Comparison of ENCODE assay signal across 13 mouse cellular contexts in the genomic region with DNA sequence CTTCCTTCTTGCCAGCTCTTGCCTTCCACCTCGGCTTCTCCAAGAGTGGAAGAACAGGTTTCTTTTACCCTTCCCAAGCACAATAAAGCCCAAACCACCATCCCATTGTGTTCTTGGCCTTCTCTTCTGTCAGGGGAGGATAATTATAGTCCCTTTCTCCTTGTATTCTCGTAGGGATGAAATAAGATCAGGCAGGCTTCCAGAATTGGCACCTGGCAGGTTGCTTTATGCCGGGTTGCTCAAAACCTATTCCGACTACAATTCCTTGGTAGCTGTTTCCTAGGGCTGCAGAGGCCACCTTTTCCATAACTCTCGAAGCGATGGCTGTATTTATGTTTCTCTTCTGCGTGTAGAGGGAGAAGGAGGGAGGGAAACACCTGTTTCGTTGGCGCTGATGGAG. TPM values are rescaled to one million over a fixed set of nuclear protein-coding genes. Genes with fewer than 3 reads are reported as not detected.
DNase-seq lines count a peak whose midpoint lies in the region; ATAC-seq and TF ChIP-seq lines count a peak whose summit lies in the region.
"Had no signal": no experiment of that assay in that cellular context is flagged by ENCODE, and none has a peak within 500 bp of the region (broad histone marks: within the 10 kb centered on the region; RNA-seq: fewer than 3 reads in every experiment).

No protein-coding gene starts in this region.

- H3K4me3 ChIP-seq in kidney, embryonic 16.5 days (ENCODE audit: low read length), result no peak overlapping the region
- no peak overlapping the region for H3K4me3 ChIP-seq in intestine, postnatal 0 days (ENCODE audit: low read depth, low read length)
- H3K4me3 ChIP-seq in left cerebral cortex, adult 2 months, result no peak overlapping the region
- H3K4me3 ChIP-seq: myocyte had no signal

- no peak overlapping the region for H3K4me2 ChIP-seq in kidney, embryonic 16.5 days (replicated peaks; ENCODE audit: low read depth, low read length)
- H3K4me2 ChIP-seq in intestine, postnatal 0 days (replicated peaks; ENCODE audit: low read depth), result peak overlapping the region; percentile 44

- ATAC-seq in kidney, embryonic 16.5 days (ENCODE audit: low FRiP score, low TSS enrichment), result no peak
- no peak for ATAC-seq in intestine, postnatal 0 days

- WGBS in kidney, embryonic 16.5 days, result 42% methylated on average over 9 of the region's 9 CpGs
- 41% methylated on average over 9 of the region's 9 CpGs for WGBS in intestine, postnatal 0 days

- DNase-seq in gastrocnemius, adult 18-20 months (ENCODE audit: low spot score), result peak; percentile 54
- no peak for DNase-seq in gastrocnemius, postnatal 10 days
- no peak for DNase-seq in kidney, adult 11 months
- DNase-seq in cerebellum, postnatal 10 days, result peak; percentile 35 to 51
- DNase-seq in left cerebral cortex, adult 2 months (ENCODE audit: extremely low spot score in 1 of 2, low spot score in 2 of 2), result no peak
- DNase-seq in testis, postnatal 14 days (ENCODE audit: low spot score), result no peak
- DNase-seq: left cerebral cortex, postnatal 4 days had no signal

- 0 out of 2 replicates have a peak overlapping the region, but pooled peaks have one; percentile 4 for H3K9ac ChIP-seq in kidney, embryonic 16.5 days (replicated peaks; ENCODE audit: low read length)
- H3K9ac ChIP-seq in intestine, postnatal 0 days (ENCODE audit: low read depth, low read length), result no peak overlapping the region

- no peaks in the 10 kb centered on the region for H3K36me3 ChIP-seq in kidney, embryonic 16.5 days (ENCODE audit: insufficient read depth, low read length)
- H3K36me3 ChIP-seq in intestine, postnatal 0 days (ENCODE audit: control insufficient read depth, insufficient read depth), result no peaks in the 10 kb centered on the region

- no peaks in the 10 kb centered on the region for H3K9me3 ChIP-seq in kidney, embryonic 16.5 days (ENCODE audit: low read length)
- no peaks in the 10 kb centered on the region for H3K9me3 ChIP-seq in intestine, postnatal 0 days (ENCODE audit: control insufficient read depth)

- intact Hi-C loops in left cerebral cortex, adult 2 months (cut with DNase I), result loop anchor here (5.0 kb wide), 2 partner anchors 33 to 83 kb away; partner anchors contain the start of gene Cyb5b

- H3K4me1 ChIP-seq in kidney, embryonic 16.5 days (ENCODE audit: insufficient read depth, low read length), result peaks cover 72% of the 10 kb centered on the region
- peaks cover 10% of the 10 kb centered on the region for H3K4me1 ChIP-seq in intestine, postnatal 0 days (replicated peaks; ENCODE audit: control insufficient read depth, insufficient read depth, low read length)

- H3K27me3 ChIP-seq in kidney, embryonic 16.5 days (ENCODE audit: insufficient read depth, low read length), result no peaks in the 10 kb centered on the region
- H3K27me3 ChIP-seq in intestine, postnatal 0 days (replicated peaks; ENCODE audit: control insufficient read depth, insufficient read depth, low read length), result no peaks in the 10 kb centered on the region

- no peak for TF ChIP-seq CTCF in intestine, postnatal 0 days (IDR thresholded peaks at IDR 0.05; ENCODE audit: low read depth)
- no peak for TF ChIP-seq CTCF in left cerebral cortex, adult 2 months (IDR thresholded peaks at IDR 0.05)

- H3K27ac ChIP-seq in kidney, embryonic 16.5 days (ENCODE audit: low read length), result peak overlapping the region; percentile 86
- no peak overlapping the region; the same call in 1 of the 2 replicates for H3K27ac ChIP-seq in intestine, postnatal 0 days (ENCODE audit: low read depth, low read length)
- H3K27ac ChIP-seq in left cerebral cortex, adult 2 months, result no peak overlapping the region
- H3K27ac ChIP-seq: macrophage had no signal

RNA-seq across cellular contexts. Expression of gene Terf2, which starts 23.1 kb away (rescaled TPM):
- total RNA-seq in gastrocnemius, adult 18-20 months (2021), result 10 to 100 TPM; 11.5 to 13.9 TPM
- 10 to 100 TPM; 15.0 to 22.1 TPM for total RNA-seq in gastrocnemius, postnatal 10 days (2021)
- polyA plus RNA-seq in kidney, embryonic 16.5 days (2015; fragmentation: Nextera tagmentation; extraction: Ambion mirVana), result 14.8 and 18.2 TPM in 2 replicates
- 11.2 and 12.1 TPM in 2 replicates for polyA plus RNA-seq in intestine, postnatal 0 days (2015; fragmentation: Nextera tagmentation; extraction: Ambion mirVana)
- 10 to 100 TPM; 39.1 to 39.2 TPM for total RNA-seq in left cerebral cortex, adult 2 months (2021)

RNA-seq across cellular contexts. Expression of gene Cyb5b, which starts 31.0 kb away (rescaled TPM):
- total RNA-seq in gastrocnemius, adult 18-20 months (2021), result 10 to 100 TPM; 33.2 to 38.3 TPM
- total RNA-seq in gastrocnemius, postnatal 10 days (2021), result 10 to 100 TPM; 29.4 to 32.5 TPM
- polyA plus RNA-seq in kidney, embryonic 16.5 days (2015; fragmentation: Nextera tagmentation; extraction: Ambion mirVana), result 138 and 144 TPM in 2 replicates
- polyA plus RNA-seq in intestine, postnatal 0 days (2015; fragmentation: Nextera tagmentation; extraction: Ambion mirVana), result 93.2 and 103 TPM in 2 replicates
- 10 to 100 TPM; 92.3 to 93.6 TPM for total RNA-seq in left cerebral cortex, adult 2 months (2021)

RNA-seq across cellular contexts. Expression of gene Tmed6, which starts 54.0 kb away (rescaled TPM):
- not detected for total RNA-seq in gastrocnemius, adult 18-20 months (2021)
- total RNA-seq in gastrocnemius, postnatal 10 days (2021), result not detected
- polyA plus RNA-seq in kidney, embryonic 16.5 days (2015; fragmentation: Nextera tagmentation; extraction: Ambion mirVana), result 25.3 and 27.7 TPM in 2 replicates
- 10.5 and 11.2 TPM in 2 replicates for polyA plus RNA-seq in intestine, postnatal 0 days (2015; fragmentation: Nextera tagmentation; extraction: Ambion mirVana)
- total RNA-seq in left cerebral cortex, adult 2 months (2021), result not detected
- total RNA-seq: adrenal gland, adult 2 months; hematopoietic stem cell, adult 5-6 weeks; left cerebral cortex, postnatal 4 days had no signal
- polyA plus RNA-seq: adrenal gland, adult 2 months; macrophage; myocyte had no signal

Comparison
In these comparisons a context has a peak if more than half of its experiments do, and no peak if none do; other contexts are left out.
1. DNase-seq: peak in gastrocnemius, adult 18-20 months (single experiment) and cerebellum, postnatal 10 days (2 of 2); none in gastrocnemius, postnatal 10 days (single experiment), kidney, adult 11 months (single experiment), left cerebral cortex, adult 2 months (0 of 2) and testis, postnatal 14 days (single experiment).